Mouse (Mus musculus) bone marrow, adult 2 months (tissue): ENCODE measurements around the gene Btc.

Source experiments
- CTCF ChIP-seq: fragments of 200-500 bp; IDR thresholded peaks from 2 replicates; pipeline ENCODE4 v1.5.1; 2011; ENCODE audit warnings: low read length, control low read depth; ENCODE audit not compliant: control insufficient read depth, insufficient read depth
- POLR2A ChIP-seq: fragments of 200-500 bp; IDR thresholded peaks from 2 replicates; pipeline ENCODE4 v1.6.1; 2011; ENCODE audit warnings: low read depth, mild to moderate bottlenecking, control low read depth, low read length, borderline replicate concordance; ENCODE audit not compliant: control insufficient read depth

- TF ChIP-seq CTCF (no peak), POLR2A (no peak)
Observed at GRCm38 (mm10) chr5:91345064-91345463, 57.7 kb downstream of the Btc start.
